Mouse (Mus musculus) common myeloid progenitor, adult 5-6 weeks (primary cell): ENCODE results near the gene Snrk. TPM values are rescaled to one million over a fixed set of nuclear protein-coding genes. Genes with fewer than 3 reads are reported as not detected.

Experiments used
- ATAC-seq: replicated peaks from 2 replicates; pipeline ENCODE4 v1.8.0; 2016; ENCODE audit warnings: low read depth, mild to moderate bottlenecking, moderate TSS enrichment, inconsistent platforms; ENCODE audit not compliant: poor library complexity, severe bottlenecking
- total RNA-seq: library from RNA; stranded (forward); fragments of 200-1000, 187-1606 nt; gene quantifications from 2 replicates; pipeline ENCODE4 v1.2.3, GENCODE M21; 2017

Snrk gene
- total RNA-seq, 1 experiment from 2014 or later: 37.7 TPM

DNA sequence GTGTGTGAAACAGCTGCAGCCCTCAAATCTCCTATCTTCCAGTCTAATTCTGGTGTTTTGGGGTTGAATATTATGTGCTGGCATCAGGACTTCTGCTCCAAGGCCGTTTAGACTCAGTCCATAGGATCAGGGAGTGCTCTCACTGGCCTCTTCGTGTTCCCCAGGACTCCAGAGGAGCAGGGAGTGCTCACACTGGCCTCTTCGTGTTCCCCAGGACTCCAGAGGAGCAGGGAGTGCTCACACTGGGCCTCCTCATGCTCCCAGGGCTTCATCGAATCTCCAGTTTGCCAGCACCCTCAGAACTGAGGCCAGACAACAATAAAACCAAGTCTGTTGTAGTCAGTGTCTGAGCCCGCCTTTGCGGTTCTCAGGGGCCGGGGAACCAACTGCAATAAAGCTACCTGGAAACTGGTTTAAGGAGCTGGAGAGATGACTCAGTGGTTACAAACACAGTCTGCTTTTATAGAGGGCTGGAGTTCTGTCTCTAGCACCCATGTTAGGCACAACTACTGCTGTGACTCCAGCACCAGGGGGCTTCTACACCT, 12.7 kb upstream of the Snrk start:
- ATAC-seq: no peak

DNA sequence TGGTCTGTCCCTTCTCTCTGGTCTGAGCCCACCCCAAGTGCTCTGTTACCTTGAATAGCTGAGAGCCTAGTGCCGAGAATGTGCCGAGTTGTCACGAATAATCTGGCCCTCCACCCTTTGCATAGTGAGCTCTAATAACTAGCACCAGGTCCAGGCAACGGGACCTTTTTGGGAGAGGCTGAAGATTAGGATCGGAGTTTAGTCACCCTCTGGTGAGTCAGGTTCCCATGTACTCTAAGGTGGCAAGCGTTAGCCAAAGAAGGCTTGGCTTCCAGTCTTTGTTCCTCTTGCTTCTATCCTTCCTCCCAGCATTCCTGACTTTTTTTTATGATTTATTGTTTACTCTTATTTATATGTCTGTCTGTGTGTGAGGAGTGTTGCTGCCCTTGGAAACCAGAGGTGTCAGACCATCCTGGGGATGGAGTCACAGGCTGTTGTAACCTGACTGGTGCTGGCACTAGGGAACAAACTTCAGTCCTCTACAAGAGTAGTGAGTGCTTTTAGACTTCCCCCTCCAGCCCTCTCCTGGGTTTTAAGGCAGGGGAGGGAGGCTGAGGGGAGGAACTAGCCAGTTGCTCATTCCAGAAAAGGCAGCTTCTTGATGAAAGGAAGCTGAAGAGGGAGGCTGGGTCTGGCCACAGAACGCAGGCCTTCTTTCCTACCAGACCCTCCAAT, 9.2 kb upstream of the Snrk start:
- ATAC-seq: no peak

DNA sequence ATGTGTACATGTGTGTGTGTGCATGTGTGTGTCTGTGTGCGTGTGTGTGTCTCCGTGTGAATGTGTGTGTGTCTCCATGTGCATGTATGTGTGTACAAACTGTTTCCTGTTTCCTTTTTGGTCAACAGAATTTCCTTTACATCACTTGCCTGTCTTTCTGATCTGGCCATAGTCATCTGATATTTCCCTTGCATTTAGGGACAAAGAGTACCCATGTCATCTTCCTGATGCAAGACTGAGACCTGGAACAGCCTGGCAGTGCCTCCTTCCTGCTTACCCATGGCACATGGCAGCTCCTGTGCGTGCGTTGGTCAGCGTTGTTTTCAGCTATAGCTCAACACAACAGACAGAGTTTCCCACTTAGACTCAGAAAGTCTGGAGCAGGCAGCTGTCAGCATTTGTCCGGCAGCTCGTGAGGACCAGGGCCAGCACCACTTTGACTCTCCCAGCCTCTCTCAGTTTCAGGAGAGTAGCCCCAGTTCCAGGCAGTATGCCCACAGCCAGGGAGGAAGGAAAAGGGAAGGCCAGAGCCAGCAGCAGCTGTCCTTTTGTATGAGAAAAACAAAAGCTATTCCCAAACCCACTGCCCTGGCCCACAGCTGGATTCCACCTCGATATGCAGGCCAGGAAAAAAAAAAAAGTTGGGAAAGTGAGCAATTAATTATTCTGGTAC, 7.4 kb upstream of the Snrk start:
- ATAC-seq: no peak

DNA sequence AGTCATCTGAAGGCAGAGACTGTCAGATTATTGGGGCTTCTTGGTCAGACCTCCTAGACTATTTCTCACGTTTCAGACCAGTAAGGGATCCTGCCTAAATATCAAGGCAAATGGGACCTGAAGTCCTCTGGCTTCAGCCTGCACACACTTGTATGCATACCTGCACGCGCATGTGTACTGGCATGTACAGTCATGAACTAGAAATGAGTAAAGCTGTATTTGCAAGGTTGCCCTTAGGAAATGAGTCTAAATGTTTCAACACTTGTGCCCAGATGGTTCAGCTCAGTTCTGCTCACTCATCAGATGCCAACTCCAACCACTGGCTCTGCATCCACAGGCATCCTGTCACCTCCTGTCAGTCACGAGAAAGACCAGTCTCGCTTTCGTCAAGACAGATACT, 6.6 kb upstream of the Snrk start:
- ATAC-seq: no peak

DNA sequence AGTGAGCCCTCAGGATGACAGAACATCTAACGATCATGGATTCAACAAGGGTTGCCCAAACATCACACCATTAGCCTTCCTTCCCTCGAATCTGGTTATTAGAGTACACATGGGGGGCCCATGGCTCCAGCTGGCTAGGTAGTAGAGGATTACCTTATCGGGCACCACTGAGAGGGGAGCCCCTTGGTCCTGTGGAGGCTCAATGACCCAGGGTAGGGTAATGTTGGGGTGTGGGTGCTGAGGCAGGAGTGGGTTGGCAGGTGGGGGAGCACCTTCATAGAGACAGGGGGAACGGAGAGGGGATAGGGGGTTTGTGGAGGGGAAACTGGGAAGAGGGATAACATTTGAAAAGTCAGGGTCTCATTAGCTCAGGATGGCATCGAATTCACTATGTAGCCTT, 6.1 kb upstream of the Snrk start:
- ATAC-seq: no peak

DNA sequence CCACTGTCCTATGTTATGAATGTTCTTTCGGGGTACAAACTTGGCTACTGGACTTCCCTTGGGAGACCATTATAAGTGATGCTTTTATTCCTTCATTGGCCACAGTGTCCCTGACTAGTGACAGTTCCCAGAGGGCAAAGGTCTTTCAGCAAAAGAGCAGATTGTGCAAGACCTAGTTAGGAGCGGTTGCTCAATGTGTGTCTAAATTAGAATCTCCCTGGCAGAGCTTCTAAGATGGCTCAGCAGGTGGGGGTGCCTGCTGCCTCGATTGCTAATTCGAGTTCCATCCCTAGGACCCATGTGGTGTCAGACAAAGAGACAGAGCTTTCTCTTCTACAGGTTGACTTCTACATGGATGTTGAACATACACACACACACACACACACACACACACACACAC, 1.5 kb upstream of the Snrk start:
- 0 out of 2 replicates have a peak, but pooled peaks have one; percentile 26 for ATAC-seq

DNA sequence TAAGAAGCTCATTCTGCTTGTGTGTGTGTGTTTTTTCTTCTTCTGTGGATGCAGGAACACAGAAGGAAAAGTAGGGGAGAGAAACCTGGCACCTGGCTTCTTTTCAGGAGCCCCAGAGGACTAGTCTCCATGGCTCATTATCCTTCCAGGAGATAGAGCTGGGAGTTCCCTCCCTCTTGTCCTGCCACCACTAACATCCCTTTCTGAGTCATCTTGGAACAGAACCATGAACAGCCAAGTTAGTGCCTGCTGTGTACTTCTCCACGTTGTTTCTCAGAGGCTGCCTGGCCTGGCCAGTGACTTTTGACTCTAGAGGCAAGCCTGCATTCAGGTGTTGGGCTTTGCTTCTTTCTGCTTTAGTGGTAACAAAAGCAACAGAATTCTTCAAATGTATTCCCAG, 707 bp upstream of the Snrk start:
- no peak for ATAC-seq

DNA sequence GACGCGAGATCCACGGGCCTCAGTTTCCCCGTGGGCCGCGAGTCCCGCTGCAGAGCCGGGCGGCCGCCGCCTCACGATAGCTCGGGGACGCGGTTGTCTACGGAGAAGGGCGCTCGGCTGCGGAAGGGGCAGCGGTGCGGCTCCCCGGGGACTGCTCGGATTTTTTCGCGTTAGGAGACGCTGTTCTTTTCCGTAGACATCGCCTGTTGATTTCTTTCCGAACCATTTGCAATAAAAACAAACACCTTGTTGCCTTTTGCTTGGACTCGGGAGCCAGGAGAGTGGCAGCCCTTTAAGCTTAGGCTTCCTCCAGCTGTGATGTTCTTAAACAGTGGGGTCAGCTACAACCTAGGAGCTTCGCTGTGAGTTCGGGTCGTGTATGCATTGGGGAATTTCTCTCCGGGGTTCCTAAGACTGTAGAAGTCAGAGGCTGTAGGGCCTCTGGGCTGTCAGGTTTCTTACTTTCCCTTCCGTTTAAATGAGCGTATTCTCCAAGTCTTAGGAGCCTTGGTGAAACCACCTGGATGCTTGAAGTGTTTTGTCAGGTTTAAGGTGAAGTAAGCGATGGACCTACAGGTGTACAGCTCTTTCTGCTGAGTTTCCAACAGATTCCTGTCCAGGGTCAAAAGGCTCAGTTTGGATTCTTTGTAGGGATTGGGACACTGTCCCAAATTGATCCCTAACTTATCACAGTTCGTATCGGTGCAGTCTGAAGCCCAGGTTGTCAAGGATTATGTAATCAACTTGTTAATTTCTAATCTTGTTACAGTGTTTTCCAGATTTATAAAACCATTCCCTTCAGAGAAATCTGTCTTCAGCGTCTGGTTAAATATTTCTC, 845 bp downstream of the Snrk start:
- no peak for ATAC-seq

DNA sequence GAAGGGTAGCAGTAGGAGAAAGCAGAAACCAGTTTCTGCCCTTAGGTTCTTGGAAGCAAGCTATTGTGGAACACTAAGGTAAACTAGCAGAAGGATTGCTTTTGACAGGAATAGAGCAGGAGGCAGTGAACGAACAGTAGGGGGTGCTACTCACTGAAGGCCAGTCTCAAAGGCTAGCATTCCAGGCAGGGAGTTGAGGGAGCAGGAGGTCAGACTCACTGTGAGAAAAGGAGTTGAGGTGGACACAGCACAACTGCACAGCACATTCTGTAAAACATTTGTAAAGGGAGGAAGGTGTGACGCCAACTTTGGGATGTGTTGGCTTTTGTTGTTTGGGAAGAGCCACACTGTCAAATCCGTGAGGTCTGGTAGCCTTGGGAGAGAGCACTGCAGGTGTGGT, 3.0 kb downstream of the Snrk start:
- ATAC-seq: 0 out of 2 replicates have a peak, but pooled peaks have one; percentile 23

DNA sequence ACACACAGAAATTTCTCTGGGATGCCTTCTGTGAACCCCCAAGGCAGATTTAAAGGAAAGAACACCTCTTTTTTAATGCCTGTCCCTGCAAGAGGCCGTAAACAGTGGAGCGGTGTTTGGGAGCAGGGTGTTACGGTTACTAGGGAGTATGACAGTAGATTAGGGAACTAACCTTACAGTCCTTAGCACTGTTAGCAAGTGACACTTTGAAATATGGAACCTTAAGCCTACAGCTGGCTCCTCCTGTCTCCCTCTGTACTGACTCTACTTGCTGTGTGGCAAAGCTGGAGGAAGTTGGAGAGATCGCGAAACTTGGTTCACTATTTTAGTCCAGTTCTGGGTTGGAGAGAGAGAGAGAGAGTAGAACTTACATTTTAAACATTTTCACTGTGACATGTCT, 5.0 kb downstream of the Snrk start:
- peak; percentile 71 for ATAC-seq

DNA sequence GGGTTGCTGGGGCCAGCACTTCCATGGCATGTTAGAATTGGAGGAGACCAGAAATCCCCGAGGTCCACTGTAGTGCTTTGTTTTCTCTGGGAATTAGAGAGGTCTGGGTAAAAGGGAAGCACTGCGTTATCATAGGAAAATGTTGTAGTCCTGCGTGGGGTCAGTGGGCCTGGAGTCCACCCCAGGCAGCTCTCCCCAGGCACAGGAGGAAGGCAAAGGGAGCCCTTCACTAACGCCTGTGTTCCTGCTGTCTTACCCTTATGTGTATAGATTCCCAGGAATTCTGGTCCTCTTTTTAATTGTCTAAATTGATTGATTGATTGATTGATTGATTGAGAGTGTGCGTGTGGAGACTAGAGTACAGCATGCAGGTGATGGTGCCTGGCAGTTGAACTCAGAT, 6.1 kb downstream of the Snrk start:
- ATAC-seq: no peak

DNA sequence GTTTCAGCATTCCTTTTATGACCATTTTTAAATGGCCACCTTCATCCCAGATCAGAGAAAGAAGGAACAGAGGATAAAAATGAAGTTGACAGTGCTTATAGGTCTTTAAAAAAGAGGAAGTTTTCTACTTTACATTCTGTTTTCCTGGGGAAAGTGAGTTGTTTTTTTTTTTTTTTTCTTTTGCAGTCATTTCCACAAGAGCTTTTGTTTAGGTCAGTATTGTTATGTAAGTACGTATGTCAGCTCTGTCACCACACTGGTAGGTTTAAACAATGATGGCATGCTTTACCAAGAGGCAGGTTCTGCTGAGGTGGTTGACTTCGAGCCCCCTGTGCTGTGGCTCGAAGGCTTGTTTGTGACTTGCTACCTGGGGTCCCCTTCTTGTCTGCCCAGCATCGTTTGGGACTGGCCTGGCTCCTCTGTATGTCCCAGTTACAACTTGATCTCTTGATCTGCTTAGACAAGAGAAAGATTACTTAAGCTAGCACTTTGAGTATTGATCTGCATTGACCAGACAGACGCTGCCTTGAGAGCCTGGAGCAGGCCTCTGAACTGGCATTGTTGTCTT, 8.7 kb downstream of the Snrk start:
- no peak for ATAC-seq

DNA sequence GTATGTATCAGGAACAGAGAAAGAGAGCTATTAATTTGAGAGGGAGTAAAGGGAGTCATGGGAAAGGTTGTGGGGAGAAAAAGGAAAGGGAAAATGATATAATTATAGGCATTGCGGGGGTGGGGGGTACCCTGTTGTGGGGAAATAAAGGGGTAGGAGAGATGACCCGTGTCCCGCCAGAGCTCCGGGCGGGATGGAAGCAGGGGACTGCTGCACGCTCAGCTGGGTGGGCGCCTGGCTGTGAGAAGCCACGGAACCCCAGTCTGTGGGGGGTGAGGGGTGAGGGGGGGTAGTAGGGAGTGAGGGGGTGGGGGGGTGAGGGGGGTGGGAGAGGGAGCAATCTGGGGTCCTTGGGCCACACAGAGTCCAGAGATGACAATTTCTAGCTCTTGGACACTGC, 9.7 kb downstream of the Snrk start:
- ATAC-seq: no peak

DNA sequence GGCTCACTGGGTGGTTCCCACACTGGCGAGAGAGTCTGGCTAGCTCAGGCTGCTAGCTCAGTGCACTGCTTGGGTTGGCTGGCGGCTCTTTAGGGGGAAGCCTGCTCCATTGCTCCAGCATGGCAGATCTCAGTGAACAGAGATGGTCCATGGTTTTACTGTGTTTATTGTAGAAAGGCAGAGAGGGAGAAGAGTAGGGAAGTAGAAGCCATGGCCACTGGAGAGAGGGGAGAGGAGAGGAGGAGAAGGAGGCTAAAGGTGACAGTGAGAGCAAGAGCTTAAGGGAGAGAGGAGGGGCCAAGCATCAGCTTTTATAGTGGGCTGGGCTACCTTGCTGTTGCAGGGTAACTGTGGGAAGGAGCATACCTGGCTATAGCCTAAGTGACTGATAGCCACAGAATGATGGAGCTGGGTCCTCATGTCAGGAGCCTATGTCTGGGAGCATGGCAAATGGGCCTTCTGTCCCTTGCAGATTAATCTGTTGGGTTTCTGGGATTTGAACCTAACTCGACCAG, 10.3 kb downstream of the Snrk start:
- ATAC-seq: no peak

DNA sequence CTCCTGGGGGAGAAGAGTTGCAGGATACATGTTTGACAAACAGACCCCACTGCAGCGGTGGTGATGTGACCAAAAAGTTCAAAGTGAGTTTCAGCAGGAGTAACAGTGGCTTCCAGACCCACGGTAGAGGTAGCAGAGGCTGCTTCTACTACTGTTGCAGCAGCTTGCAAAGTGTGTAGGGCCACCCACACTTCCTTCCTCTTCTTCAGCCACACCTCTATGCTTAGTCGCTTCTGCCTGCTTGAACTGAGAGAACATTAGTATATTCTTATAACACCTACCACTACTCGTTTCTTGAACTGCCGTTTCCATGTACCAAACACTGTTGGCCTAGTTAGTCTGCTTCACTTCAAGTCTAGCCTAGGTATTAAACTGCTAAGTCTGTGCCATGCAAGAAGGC, 11.6 kb downstream of the Snrk start:
- ATAC-seq: peak; percentile 90

DNA sequence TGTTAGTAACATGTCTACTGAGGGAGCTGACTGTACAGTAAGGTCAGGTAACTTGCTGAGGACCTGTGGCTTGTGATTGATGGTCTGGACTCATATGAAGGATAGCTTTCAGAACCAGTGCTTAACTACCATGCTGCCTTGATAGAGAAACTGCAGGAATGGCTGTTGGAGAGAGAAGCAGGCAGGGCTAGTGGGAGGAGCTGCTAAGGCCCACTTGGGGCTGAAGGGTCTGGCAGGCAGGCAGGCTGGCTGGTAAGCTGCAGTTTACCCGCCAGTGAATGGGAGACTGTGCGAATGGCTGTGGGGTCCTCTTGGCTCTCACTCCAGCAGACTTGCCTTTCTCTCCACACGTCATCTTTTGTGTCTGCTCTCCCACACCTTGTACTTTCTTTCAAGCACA, 13.6 kb downstream of the Snrk start:
- no peak for ATAC-seq

DNA sequence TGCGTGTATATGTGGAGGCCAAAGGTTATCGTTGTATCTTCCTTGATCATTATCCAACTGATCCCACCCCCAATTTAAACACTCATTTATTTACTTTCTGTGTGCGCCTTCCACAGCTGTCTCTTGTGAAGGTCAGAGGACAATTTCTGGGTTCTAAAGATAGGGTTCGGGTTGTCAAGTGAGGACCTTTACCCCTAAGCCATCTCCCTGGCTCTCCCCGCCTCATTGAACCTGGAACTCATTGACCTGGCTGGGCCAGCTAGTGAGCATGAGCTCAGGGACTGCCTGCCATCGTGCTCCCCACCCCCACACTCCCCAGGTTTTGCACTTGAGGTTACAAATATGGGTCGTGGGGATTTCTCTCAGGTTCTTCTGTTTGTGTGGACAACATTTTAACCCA, 15.1 kb downstream of the Snrk start:
- ATAC-seq: no peak

DNA sequence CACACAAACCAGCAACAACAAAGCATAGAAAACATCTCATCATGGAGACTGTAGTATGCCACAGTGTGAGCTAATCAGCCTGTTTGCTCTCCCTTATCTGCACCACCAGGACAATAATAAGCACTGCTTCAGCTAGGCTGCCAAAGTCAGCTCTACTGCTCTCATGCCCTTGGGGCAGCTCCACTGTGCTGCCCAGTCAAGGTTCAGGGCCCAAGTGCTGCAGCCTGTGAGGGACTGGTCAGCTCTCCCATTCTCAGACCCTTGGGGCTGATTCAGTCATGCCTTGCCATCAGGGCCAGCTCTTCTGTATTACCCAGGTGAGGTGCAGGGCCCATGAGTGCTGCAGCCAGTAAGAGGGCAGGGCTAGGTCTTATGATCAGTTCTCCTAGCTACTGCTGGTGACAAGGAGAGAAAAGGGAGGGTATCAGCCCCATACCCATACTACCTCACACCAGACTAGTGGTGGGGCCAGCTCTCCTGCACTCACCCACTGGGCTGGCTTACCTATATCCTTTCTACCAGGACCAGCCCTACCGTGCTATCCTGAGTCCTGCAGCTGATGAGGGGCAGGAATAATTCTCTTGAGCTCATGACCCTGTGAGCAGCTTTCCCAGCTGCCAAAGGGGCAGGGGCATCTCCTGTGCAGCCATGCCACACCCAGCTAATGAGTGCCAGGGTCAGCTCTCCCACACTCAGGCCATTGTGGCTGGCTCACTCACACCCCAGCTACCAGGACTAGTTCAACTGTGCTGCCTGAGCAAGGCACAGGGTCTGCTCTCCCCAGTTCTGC, 18.2 kb downstream of the Snrk start:
- ATAC-seq: no peak

DNA sequence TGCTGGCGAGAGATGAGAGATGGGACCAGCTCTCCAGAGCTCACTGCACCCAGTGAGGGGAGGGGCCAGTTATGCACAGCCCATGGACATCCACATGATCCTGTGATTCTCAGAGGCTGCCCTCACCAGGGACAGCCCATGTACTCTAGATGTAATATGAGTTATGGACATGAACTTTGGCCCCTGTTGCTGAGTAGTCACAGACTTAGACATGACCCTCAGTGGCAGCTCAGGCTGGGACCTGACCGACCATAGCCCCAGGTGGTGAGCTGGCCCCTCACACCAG, 18.8 kb downstream of the Snrk start:
- ATAC-seq: 0 out of 2 replicates have a peak, but pooled peaks have one; percentile 11

DNA sequence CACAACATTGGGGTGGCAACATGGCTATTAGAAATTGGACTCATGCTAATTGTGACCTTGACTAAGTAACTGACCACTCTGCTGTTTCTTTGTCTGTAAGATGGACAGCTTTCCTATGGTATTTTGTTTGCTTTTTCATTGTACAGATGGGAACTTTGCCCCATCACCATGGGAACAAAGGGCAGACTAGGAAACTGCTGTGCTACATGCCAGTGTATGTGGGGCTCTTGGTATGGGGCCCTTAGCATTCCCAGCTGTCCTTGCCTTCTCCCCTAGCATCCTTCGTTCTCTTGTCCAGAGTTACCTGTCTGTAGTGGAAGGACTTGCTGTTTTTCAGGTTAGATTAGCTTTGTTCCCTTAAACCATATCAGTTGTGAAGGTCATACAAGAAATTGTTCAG, 20.9 kb downstream of the Snrk start:
- ATAC-seq: no peak
